Mouse (Mus musculus) left cerebral cortex, postnatal 10 days (tissue): ENCODE data around the gene Hivep1. TPM values are rescaled to one million over a fixed set of nuclear protein-coding genes. Genes with fewer than 3 reads are reported as not detected.

Source experiments
- DNase-seq, 2 experiments: peaks; one replicate each; pipeline ENCODE4 v3.0.0; 2021 to 2022; ENCODE audit warnings: low spot score in 2 of 2, mixed read lengths in 1 of 2; ENCODE audit errors: extremely low spot score in 1 of 2
- intact Hi-C: fragments of 180-260 bp; cut with DNase I; formaldehyde crosslinking; loops from one replicate; pipeline ENCODE4 v1.15.1; 2025
- total RNA-seq, 2 experiments: library from RNA; stranded (reverse); gene quantifications; 2 replicates each; pipeline ENCODE4 v1.2.3; 2021

Hivep1 gene
- total RNA-seq, 2 experiments from 2014 or later = 63.4 to 73.0 TPM

DNA sequence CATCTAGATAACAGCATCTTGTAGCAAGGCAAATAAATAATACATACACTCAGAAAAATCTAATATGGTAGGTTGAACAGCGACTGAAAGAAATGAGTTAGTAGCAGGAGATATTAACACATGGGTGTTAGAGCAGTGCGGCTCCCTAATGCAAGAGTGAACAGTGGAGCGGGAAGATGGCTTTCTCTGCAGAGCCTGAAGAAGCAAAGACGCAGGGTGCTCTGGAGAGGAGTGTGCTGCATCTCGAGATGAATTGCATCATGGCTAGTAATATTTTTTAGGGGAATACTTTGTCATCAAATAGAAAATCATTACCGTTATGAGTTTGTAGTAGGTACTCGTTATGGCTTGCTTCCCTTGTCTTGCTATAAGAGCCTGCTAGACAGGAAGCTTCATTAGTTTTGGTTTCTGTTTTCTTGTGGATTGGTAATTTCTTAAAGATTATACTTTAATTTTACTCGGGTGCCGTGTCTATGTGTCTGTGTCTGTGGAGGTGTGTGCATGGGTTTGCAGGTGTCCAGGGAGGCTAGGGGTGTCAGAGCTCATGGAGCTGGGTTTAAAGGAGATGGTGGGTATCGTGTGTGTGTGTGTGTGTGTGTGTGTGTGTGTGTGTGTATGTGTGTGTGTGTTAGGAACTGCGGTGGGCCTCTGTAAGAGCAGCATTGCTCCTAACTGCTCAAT lies 51.8 kb downstream of the Hivep1 start:
- no peak for DNase-seq
- intact Hi-C loops = loop anchor here (5.0 kb wide), 1 partner anchor 51 kb away; the partner anchor contains the start of gene Hivep1

DNA sequence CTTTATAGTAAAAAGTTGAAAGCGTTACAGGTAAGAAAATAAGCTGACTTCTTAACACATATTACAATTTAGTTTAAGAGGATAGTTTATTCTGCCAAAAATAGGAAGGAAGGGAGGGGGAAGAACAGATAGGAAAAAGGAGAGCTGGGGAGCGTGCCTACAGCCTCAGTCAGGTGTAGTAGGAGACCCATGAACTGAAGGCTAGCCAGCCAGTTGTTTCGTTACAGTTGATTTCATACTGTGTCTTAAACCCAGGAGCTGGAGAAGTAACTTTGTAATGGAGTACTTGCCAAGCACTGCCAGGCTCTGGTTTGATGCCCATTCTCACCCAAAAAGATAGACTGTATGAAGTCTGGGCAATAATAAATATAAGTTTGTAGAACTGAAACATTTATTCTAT lies 52.5 kb downstream of the Hivep1 start:
- intact Hi-C loops = loop anchor here (5.0 kb wide), 1 partner anchor 52 kb away; the partner anchor contains the start of gene Hivep1
- no peak for DNase-seq

DNA sequence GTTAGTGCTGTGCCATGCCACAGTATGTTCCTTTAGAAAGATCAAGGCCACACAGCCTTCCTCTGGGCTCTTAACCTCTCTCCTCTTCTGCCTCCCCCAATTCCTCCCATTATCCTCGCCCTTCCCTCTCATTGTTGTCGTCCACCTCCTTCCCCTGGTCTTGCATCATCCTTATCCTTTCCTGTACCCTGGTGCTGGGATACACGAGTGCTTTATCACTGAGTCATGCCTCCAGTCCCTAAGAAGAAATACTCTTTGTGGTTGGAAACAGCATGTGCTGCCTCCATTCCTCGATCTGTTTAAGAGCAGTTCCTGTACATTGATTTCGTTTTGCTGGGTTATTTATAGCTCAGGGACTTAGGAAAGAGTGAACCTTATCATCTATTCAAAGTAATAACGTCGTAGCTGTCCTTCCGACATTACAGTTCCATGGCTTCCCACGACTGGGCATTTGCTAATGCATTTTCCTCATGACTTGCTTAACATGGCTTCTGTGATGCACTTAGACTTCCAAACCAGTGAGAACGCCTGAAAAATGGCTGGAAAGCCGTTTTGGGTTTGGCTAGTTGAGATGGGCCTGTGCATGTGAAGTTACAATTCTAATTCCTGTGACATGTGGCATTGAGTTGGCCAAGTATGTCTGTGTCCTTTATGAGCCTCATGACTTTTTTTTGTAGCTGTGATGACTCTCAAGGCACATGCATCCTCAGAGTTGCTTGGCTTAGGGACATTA lies 56.8 kb downstream of the Hivep1 start:
- no peak for DNase-seq
- intact Hi-C loops = no loop called here

DNA sequence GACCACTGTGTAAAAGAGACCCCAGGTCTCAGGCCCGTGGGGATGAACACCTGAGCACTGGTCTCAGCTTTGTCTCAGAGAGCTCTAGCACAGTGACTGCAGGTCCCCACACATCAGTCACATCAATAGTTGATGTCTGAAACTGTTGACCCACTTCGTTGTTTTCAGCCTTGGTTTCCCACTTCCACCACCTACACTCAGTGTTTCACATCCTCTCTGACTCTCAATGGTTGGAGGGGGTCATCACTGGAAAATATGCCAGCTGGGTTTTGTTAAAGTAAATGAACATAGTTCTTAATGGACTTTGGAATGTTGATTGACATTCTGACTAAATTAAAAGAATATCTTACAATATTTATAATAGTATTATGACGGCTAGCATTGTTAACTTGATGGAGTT lies 58.6 kb downstream of the Hivep1 start:
- DNase-seq = no peak
- intact Hi-C loops = no loop called here

DNA sequence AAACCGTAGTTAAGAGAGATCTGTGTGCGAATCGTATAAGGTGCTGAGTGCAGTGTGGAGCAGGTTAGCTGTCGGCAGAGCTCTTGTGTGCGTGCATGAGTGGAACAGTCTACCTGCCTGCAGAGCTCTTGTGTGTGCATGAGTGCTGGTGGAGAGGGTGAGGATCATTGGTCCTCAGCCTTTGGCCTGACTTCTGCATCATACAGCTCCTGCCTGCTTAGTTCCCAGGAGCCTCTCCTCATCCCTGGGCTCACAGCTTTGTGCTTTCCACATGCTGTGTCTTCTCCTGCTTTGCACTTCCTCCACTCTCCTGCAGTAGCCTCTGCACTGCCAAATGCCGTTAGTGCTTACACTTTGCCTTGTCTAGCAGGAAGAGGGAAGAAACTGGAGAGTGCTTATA lies 60.2 kb downstream of the Hivep1 start:
- intact Hi-C loops = no loop called here

DNA sequence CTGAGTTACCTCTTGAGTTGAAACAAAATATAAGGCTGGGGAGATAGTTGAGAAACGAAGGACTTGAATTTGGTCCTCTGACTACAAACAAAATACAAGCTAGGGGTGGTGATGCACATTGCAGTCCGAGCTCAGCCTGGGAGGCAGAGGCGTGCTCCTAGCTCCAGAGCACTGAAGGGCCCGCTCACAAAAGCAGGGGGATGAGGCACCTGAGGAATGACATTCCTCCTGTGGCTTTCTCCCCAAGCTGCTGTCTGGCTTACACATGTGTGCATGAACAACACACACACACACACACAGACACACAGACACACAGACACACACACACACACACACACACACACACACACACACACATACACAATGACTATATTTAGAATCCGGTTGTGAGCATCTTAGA lies 60.9 kb downstream of the Hivep1 start:
- DNase-seq = no peak
- intact Hi-C loops = no loop called here

More for the DNA sequence above, 60.2 kb downstream of the Hivep1 start:
- no peak for DNase-seq

DNA sequence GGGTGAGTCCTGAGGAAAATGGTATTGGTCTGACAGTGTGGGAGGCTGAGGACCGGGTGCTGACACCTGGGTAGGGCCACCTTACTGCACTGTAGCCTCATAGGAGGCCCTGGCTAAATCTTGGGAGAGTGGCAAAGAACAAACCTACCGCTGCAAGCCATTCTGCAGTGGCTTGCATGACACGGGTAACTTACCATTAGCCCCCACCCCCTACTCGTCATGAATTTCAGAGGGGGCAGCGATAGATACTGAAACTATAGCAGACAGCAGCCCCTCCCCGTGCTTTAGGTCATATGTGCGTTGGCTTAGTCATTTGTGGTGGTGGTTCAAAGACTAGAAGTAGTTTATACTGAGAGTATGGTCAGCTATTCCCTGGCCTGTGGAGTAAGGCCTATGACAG lies 61.8 kb downstream of the Hivep1 start:
- DNase-seq = no peak
- intact Hi-C loops = no loop called here

DNA sequence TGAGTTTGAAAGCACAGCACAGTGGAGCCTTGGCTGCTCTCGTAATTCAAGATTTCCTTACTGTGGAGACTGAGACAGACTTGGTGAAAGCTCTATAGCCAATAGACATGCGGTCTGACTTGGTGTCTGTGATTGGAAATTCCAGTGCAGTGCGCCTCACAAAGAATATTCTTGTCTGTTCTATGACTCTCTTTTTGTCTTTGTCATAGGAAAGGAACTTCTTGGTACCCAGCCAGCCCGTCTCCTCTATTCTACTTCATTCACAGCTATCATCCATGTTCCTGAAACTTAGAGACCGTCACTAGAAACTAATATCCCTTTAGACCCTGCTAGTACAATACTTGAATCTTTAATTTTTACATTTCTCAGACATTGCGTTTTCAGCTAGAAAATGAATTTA lies 64.5 kb downstream of the Hivep1 start:
- DNase-seq = no peak
- intact Hi-C loops = no loop called here

DNA sequence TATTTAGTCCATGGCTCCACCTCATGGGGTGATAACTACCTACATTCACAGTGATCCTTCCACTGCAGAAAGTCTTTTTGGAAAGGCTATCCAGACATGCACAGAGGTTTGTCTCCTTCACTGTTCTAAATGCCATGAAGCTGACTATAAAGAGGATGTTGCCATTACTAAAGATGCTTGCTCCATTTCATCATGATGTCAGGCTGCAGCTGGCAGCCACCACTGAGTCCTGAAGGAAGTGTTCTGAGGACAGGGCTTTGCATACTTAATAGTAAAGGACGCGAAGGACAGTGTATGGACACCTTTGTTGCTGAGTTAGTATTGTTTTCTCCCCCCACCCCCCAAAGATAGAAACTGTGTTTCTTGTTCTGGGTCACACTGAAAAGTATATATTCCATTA lies 67.2 kb downstream of the Hivep1 start:
- intact Hi-C loops = no loop called here
- DNase-seq = no peak

DNA sequence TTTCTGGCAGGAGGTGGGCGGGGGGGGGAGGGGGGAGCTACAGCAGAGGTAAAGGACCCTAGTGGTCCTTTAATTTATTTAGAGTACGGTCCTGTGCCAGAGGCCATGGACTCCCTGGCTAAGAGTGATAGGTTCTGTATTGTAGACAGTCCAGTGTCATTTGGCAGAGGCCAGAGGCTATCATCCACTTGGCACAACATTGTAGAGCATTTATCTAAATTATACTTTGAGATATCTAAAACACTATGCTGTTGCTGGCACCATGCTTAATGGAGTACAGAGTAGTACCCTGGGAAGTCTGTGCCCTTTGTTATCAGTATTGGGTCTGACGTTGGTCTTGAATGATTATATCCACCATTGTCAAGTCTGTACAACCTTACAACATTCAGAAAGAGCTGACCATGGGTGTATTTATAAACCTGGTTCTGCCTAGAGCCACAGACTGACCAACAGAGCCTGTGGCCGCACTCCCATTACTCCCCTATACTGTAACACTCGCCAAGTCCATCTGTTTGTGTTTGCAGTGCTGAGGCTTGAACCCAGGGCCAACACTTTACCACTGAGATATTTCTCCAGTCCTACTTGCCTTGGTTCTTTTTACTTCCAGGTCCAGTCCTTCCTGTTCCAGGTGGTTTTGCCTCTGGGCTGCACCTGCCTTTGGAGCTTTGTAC lies 69.4 kb downstream of the Hivep1 start:
- DNase-seq = no peak
- intact Hi-C loops = no loop called here

DNA sequence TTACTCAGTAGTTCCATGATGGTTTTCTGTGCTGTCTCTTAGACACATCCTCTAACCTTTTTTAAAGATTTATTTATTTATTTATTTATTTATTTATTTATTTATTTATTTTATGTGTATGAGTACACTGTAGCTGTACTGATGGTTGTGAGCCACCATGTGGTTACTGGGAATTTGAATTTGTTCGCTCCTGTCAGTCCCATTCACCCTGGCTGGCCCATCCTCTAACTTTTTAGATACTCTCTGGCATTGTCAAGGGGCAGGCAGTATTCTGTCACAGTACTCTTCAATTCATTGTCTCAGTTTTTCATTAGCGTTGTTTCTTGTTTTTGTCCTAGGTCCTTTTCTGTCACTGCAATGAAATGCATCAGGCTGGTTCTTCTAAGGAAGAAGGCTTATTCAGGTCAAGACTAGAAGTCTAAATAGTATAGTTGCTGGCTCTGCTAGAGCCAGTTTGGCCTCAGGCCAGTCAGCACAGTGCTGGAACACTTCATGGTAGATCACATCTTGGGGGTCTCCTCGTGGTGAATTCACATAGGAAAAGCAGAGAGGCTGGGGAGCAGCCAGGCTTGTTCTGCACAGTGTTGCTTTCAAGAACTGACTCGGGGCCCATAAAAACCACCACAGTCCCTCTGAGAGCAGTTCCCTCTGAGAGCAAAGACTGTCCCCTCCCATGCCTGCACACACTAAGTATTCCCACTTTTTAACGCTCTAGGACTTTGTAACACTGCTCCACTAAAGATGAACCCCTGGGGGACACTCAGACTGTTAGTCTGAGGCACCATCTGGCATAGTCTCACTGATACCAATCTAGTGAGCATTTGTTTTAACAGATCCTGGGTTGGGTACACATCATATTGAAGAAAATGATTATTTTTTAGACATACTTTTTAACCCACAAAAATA lies 70.2 kb downstream of the Hivep1 start:
- intact Hi-C loops = no loop called here
- DNase-seq = no peak

DNA sequence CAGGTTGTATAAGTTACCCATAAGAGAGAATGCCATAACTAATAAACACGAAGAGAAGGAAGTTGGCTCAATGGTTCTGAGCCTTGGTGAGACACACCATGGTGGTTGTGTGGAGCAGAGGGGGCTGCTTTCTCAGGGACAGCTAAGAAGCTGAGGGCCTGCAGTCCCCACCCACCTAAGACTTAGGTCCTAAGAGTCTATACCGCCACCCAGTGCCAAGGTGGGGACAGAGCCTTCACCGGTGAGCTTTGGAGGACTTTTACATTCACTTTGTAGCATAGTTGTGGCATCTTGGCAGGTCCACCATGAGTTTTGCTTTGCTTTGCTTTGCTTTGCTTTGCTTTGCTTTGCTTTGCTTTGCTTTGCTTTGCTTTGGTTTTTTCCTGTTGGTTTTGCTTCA lies 92.8 kb downstream of the Hivep1 start:
- intact Hi-C loops = no loop called here
- DNase-seq = no peak

DNA sequence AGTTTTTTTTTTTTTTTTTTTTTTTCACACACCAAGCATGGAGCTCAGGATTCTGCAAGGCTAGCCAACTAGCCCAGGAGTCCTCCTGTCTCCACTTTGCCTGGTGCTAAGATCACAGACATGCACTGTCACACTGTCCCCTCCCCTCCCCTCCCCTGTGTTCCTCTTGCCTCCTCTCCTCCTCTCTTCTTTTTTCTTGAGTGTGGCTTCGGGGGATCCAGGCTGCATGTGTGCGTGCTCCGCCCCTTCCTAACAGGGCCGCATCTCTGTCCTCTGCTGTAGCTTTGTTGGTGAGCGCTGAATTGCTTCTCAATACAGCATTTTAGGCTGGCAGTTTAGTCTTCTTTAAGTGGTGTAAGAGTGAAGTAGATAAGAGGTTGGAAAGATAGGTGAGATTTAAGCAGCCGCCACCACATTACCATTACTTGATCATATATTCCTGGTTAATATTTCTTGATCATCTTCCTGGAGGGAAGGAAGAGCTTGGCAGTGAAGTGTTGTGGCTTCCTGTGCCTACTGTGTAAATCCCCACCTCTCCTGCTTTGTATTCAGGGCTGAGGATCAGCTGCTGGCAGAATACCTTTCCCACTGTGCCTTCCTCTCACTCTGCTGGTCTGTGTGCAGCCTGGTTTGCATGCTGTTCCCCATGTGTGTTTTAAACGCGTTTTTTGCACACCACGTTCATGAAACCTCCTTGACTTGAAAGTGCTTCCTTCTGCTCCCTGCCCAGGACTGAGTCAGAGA lies 97.7 kb downstream of the Hivep1 start:
- intact Hi-C loops = no loop called here
- no peak for DNase-seq

DNA sequence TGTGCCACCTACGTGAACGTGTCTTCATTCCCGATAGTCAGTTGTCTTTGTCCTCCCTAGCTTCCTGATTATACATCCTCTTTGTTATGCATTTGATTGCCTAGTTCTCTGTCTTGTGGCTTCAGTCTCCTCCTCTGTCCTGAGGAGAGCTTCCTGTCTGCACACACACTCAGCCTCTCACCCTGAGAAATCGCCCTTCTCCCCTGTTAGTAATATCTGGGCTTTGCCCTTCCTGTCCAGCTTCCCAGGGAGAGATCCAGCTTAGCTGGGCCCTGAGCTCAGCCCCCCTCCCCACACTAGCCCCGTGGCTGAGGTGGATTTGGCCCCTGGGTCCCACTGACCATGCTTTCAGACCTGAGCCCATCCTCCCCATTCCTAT lies 98.2 kb downstream of the Hivep1 start:
- intact Hi-C loops = no loop called here
- DNase-seq = no peak

DNA sequence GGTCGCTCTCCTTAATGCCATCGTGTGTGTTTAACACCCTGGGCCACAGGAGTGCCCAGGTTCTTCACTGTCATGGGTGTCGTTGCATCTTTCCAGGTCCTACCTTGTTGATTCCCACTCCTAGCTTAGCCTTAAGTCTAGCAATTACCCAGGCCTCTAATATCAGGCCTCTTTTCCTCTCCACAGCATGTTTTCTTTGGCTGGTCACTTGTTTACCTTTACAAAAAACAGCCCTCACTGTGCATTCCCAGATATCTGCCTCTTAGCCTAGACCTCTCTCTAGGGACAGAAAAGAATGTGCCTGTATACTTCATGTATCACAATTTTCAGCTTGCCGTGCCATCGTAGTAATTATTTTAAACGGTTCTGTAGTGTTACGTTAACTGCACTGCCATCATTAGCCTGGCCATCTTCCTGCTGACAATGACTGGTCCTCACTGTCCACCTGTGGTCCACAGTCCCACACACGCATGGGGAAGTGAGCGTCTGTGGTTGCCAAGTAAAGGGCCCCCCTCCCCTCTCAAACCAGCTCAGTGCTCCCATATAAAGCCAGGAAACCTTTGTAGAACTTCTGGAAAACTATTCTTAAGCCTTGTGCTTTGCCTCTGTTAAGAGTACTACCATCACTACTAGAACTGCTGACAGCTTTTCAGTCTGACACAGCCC lies 98.8 kb downstream of the Hivep1 start:
- intact Hi-C loops = no loop called here
- no peak for DNase-seq

DNA sequence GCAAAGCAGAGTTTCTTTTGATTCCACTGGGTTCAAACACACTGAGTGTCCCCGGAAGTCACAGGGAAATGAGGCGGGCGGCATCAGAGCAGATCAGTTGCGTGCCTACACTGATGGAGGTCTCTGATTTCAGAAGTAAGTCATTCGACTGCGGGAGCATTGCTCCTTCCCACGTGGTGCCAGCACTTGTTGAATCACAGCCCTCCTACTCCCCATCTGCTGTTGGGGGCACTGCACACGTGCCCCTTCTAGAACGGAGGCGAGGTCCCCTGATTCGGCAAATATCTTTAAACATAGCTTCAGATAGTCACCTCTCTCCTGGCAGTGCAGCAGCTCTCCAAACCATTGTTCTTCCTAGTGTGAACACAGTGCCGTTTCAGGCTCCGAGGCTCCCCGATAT lies 106.4 kb downstream of the Hivep1 start:
- intact Hi-C loops = no loop called here
- DNase-seq = no peak

DNA sequence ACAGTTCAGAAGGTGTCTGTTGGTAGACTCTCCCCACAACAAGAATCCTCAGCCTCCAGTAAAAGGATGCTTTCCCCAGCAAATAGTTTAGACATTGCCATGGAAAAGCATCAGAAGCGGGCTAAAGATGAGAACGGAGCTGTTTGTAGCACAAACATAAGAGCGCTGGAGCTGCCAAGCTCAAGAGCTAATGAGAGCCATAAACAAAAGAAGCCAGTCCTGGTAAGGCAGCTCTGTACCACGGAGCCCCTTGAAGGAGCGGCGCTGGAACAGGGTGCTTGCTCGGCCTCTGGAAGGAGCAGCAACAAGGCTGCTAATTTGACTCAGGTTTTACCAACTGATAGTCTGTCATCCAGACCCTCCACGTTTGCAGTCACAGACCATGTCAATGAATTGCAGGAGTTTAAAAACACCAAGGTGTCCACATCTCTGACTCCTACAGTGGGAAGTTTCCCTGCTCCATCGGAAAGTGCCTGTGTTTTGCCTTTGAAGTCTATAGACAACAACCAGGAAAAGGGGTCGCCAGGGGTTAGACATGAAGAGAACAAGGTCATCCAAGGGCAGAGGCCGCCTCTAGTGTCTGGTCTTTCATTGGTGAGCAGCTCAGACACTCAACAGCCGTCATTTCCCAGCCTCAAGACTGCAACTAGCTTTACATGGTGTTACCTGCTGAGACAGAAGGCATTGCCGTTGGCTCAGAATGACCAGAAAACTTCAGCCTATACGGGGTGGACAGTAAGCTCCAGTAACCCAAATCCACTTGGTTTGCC lies 107.8 kb downstream of the Hivep1 start:
- DNase-seq = no peak

More for the DNA sequence above, 107.8 kb downstream of the Hivep1 start:
- intact Hi-C loops = no loop called here
